Mouse (Mus musculus) stomach, embryonic 16.5 days (tissue): ENCODE results near the gene Dgke. TPM values are rescaled to one million over a fixed set of nuclear protein-coding genes. Genes with fewer than 3 reads are reported as not detected.
A peak's percentile ranks its signal among the peaks of the same experiment; 100 is the strongest.

Source experiments
- ATAC-seq: fragments of 200-750 bp; cut with Nextera tagmentation; 2 replicates; pipeline ENCODE4 v1.8.0; 2017; ENCODE audit warnings: moderate number of reproducible peaks, moderate TSS enrichment; ENCODE audit not compliant: insufficient read depth, low FRiP score
- H3K27ac ChIP-seq: fragments of 300-500 bp; sonication (generic); 2 replicates; pipeline ENCODE4 v1.5.1; 2014; ENCODE audit warnings: low read length
- H3K27me3 ChIP-seq: fragments of 300-500 bp; sonication (generic); 2 replicates; pipeline ENCODE4 v1.6.1; 2014; ENCODE audit warnings: low read length, control low read depth, mixed read lengths; ENCODE audit not compliant: control insufficient read depth, insufficient read depth
- H3K36me3 ChIP-seq: fragments of 300-500 bp; sonication (generic); 2 replicates; pipeline ENCODE4 v1.6.1; 2014; ENCODE audit warnings: low read length; ENCODE audit not compliant: control insufficient read depth, insufficient read depth
- H3K4me1 ChIP-seq: fragments of 300-500 bp; sonication (generic); 2 replicates; pipeline ENCODE4 v1.6.1; 2014; ENCODE audit warnings: low read length, control low read depth, mixed read lengths; ENCODE audit not compliant: control insufficient read depth, insufficient read depth
- H3K4me2 ChIP-seq: fragments of 300-500 bp; sonication (generic); 2 replicates; pipeline ENCODE4 v1.6.1; 2014; ENCODE audit warnings: low read depth, low read length, mixed read lengths
- H3K4me3 ChIP-seq: fragments of 300-500 bp; sonication (generic); replicated peaks from 2 replicates; pipeline ENCODE4 v1.5.1; 2014; ENCODE audit warnings: mild to moderate bottlenecking, low read length
- H3K9ac ChIP-seq: fragments of 300-500 bp; sonication (generic); 2 replicates; pipeline ENCODE4 v1.6.1; 2014; ENCODE audit warnings: low read length
- H3K9me3 ChIP-seq: fragments of 300-500 bp; sonication (generic); replicated peaks from 2 replicates; pipeline ENCODE4 v1.6.1; 2016; ENCODE audit warnings: low read length, control low read depth; ENCODE audit not compliant: control insufficient read depth
- WGBS: fragments of 180-500 bp; shearing (Covaris S2); extraction: QIAGEN DNeasy Blood & Tissue Kit; methylation state at CpG from one replicate; pipeline ENCODE4 v1.1.7; 2014; 5-methylcytosine and 5-hydroxymethylcytosine counted together
- polyA plus RNA-seq: library from polyadenylated mRNA; unstranded; fragments of >200 nt; fragmentation: Nextera tagmentation; extraction: Ambion mirVana; gene quantifications from 2 replicates; pipeline ENCODE4 v1.2.1, GENCODE M21; 2015

Gene Dgke
- polyA plus RNA-seq, 1 experiment from 2014 or later, result 3.6 TPM

DNA sequence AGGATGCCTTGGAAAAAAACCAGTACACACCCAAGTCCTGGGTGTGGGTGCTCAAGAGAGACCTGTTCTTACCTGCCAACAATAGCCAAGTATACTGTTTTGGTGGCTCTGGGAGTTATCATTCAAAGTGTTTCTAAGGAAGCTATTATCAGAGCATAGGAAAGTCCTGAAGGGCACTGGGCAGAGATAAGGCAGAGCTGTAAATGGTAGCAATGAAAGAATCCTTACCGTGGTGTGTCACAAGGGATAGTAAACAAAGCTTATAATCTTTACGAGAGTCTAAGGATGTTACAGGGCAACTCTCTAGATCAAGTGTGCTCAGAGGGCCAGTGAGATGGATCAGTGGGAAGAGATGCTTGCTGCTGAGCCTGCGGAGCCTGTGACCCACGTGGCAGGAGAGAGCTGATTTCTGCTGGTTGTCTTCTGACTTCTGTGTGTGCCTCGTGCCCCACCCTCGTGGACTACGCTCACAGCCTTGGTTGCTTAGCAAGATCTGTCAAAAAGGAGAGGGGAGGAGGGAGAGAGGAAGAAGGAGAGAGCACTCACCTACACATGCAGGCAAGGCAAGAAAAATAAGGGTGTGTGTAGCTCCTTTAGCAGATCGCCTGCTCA is 44.4 kb downstream of the Dgke start:
- Histone ChIP-seq H3K4me2 (no peak overlapping the region), H3K4me1 (peaks cover 4% of the 10 kb centered on the region; the same call in 1 of the 2 replicates), H3K9ac (no peak overlapping the region), H3K4me3 (no peak overlapping the region), H3K27me3 (no peaks in the 10 kb centered on the region), H3K36me3 (no peaks in the 10 kb centered on the region), H3K9me3 (no peaks in the 10 kb centered on the region), H3K27ac (peak overlapping the region; percentile 81)
- WGBS, result 38% methylated on average over 8 of the region's 8 CpGs
- ATAC-seq, result peak; percentile 81

- Histone ChIP-seq H3K4me2 (no peak overlapping the region), H3K4me3 (no peak overlapping the region), H3K27me3 (no peaks in the 10 kb centered on the region), H3K36me3 (0 out of 2 replicates have a peak, but pooled peaks cover under 1% of the 10 kb centered on the region), H3K27ac (peak overlapping the region; percentile 81), H3K4me1 (peaks cover 4% of the 10 kb centered on the region; the same call in 1 of the 2 replicates), H3K9me3 (no peaks in the 10 kb centered on the region), H3K9ac (no peak overlapping the region)
- WGBS, result 71% methylated on average over 7 of the region's 7 CpGs
- no peak for ATAC-seq
Observed at GRCm38 (mm10) chr11:89021687-89022086, 45.0 kb downstream of the Dgke start.

GRCm38 (mm10) chr11:89020681-89021305 is 45.9 kb downstream of the Dgke start:
- WGBS, result 71% methylated on average over 9 of the region's 9 CpGs
- H3K36me3 ChIP-seq, result peaks cover 7% of the 10 kb centered on the region; the same call in 1 of the 2 replicates
- H3K27me3 ChIP-seq, result no peaks in the 10 kb centered on the region
- no peak for ATAC-seq
- no peak overlapping the region for H3K27ac ChIP-seq
- H3K9ac ChIP-seq, result no peak overlapping the region
- peaks cover 4% of the 10 kb centered on the region; the same call in 1 of the 2 replicates for H3K4me1 ChIP-seq
- no peak overlapping the region for H3K4me3 ChIP-seq
- H3K4me2 ChIP-seq, result no peak overlapping the region
- no peaks in the 10 kb centered on the region for H3K9me3 ChIP-seq

DNA sequence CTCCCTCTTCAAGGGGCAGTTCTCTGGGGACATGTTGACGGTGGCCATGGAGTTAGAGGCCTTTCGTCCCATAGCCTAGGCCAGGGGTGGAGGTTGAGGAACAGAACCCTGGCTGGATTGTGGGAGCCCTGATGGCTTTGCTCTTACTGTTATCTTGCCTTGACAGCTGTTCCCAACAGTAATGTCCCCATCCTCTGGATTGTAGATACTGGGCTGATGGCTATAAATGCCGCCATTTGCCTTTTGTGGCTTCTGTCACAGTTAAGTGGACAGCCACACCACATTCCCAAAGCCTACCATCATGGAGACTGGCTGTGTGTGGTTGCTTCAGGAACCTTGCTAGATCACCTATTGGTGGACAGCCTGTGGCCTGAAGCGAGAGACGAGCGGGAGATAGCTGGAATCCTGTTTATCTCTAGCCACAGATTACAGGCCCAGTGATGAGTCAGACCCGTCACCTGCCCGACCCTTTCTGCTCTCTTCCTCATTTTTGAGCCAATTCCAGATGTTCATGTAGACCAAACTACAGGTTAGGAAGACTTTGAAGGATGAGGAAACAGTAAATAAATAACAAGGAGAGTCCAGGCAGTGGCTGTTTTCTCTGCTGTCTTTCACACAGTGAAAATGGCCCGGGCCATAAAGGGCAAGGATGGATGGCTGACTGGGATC is 49.0 kb downstream of the Dgke start:
- H3K4me2 ChIP-seq, result no peak overlapping the region
- no peak overlapping the region for H3K27ac ChIP-seq
- WGBS, result 78% methylated on average over 9 of the region's 9 CpGs
- ATAC-seq, result no peak
- no peak overlapping the region for H3K9ac ChIP-seq
- H3K36me3 ChIP-seq, result peaks cover 11% of the 10 kb centered on the region
- H3K9me3 ChIP-seq, result no peaks in the 10 kb centered on the region
- H3K4me3 ChIP-seq, result no peak overlapping the region
- no peaks in the 10 kb centered on the region for H3K4me1 ChIP-seq
- H3K27me3 ChIP-seq, result no peaks in the 10 kb centered on the region

DNA sequence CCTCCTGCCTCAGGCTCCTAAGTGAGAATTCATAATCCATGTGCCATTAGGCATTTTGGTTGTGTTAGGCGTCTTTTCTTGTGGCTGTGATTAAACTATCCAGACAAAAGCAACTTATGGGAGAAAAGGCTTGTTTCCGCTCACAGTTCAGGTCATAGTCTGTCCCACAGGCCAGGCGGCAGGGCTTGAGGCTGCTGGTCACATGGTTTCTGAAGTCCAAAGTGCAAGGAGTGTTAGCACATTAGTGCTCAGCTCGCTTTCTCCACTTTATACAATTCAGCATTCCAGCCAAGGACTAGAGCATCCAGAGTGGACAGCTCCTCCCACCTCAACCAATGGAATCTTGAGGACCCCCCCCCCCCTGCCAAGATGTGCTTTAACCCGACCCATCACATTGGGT is 54.4 kb downstream of the Dgke start:
- H3K27ac ChIP-seq, result no peak overlapping the region
- H3K4me1 ChIP-seq, result no peaks in the 10 kb centered on the region
- H3K36me3 ChIP-seq, result peaks cover 26% of the 10 kb centered on the region
- no peaks in the 10 kb centered on the region for H3K9me3 ChIP-seq
- H3K9ac ChIP-seq, result no peak overlapping the region
- H3K27me3 ChIP-seq, result no peaks in the 10 kb centered on the region
- WGBS, result 84% methylated on average over 5 of the region's 5 CpGs
- no peak overlapping the region for H3K4me3 ChIP-seq
- ATAC-seq, result no peak
- no peak overlapping the region for H3K4me2 ChIP-seq

- 55% methylated on average over 7 of the region's 7 CpGs for WGBS
- H3K4me2 ChIP-seq, result no peak overlapping the region
Observed at GRCm38 (mm10) chr11:89009496-89009895, 57.2 kb downstream of the Dgke start.

DNA sequence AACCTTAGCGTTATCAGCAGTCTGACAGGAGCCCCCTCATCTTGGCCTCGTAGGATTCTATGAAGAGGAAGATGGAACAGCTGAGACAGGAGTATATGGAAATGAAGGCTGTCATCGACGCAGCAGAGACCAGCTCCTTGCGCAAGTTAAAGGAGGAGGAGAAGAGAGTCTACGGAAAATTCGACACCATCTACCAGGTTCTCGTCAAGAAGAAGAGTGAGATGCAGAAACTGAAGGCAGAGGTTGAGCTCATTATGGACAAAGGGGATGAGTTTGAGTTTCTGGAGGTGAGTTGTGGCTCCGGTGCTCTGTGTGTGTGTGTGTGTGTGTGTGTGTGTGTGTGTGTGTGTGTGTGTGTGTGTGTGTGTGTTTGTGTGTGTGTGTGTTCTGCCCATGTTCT is 57.6 kb downstream of the Dgke start:
- Histone ChIP-seq H3K4me3 (no peak overlapping the region), H3K9me3 (no peaks in the 10 kb centered on the region), H3K9ac (no peak overlapping the region), H3K27ac (no peak overlapping the region), H3K4me2 (no peak overlapping the region), H3K27me3 (no peaks in the 10 kb centered on the region), H3K36me3 (peaks cover 16% of the 10 kb centered on the region; the same call in 1 of the 2 replicates), H3K4me1 (no peaks in the 10 kb centered on the region)
- WGBS, result 82% methylated on average over 9 of the region's 9 CpGs
- no peak for ATAC-seq

More at GRCm38 (mm10) chr11:89009496-89009895, 57.2 kb downstream of the Dgke start:
- H3K4me1 ChIP-seq, result no peaks in the 10 kb centered on the region
- H3K9me3 ChIP-seq, result no peaks in the 10 kb centered on the region
- H3K27ac ChIP-seq, result no peak overlapping the region
- H3K9ac ChIP-seq, result no peak overlapping the region
- no peaks in the 10 kb centered on the region for H3K27me3 ChIP-seq
- H3K4me3 ChIP-seq, result no peak overlapping the region
- ATAC-seq, result 0 out of 2 replicates have a peak, but pooled peaks have one; percentile 30
- H3K36me3 ChIP-seq, result peaks cover 18% of the 10 kb centered on the region; the same call in 1 of the 2 replicates

- H3K27me3 ChIP-seq, result no peaks in the 10 kb centered on the region
- H3K4me3 ChIP-seq, result no peak overlapping the region
- peaks cover 7% of the 10 kb centered on the region for H3K4me1 ChIP-seq
- H3K36me3 ChIP-seq, result peaks cover 14% of the 10 kb centered on the region; the same call in 1 of the 2 replicates
- no peaks in the 10 kb centered on the region for H3K9me3 ChIP-seq
- no peak for ATAC-seq
- no peak overlapping the region for H3K9ac ChIP-seq
- no peak overlapping the region for H3K27ac ChIP-seq
- no peak overlapping the region for H3K4me2 ChIP-seq
- 74% methylated on average over 3 of the region's 3 CpGs for WGBS
Observed at GRCm38 (mm10) chr11:89007582-89007981, 59.1 kb downstream of the Dgke start.

GRCm38 (mm10) chr11:89006404-89006803 is 60.2 kb downstream of the Dgke start:
- H3K4me3 ChIP-seq, result no peak overlapping the region
- no peaks in the 10 kb centered on the region for H3K27me3 ChIP-seq
- no peaks in the 10 kb centered on the region for H3K9me3 ChIP-seq
- ATAC-seq, result no peak
- H3K27ac ChIP-seq, result no peak overlapping the region
- 0 out of 2 replicates have a peak, but pooled peaks cover 3% of the 10 kb centered on the region for H3K36me3 ChIP-seq
- H3K9ac ChIP-seq, result no peak overlapping the region
- H3K4me1 ChIP-seq, result peaks cover 13% of the 10 kb centered on the region
- no peak overlapping the region for H3K4me2 ChIP-seq
